Mouse (Mus musculus) kidney, adult 2 months (tissue): ENCODE results near the gene Ica1.

ENCODE experiments used
- CTCF ChIP-seq: fragments of 200-500 bp; conservative IDR thresholded peaks from 2 replicates; pipeline ENCODE4 v1.5.1; 2011; ENCODE audit warnings: low read depth, mild to moderate bottlenecking, control low read depth, low read length, moderate library complexity, mixed read lengths; ENCODE audit not compliant: insufficient read depth, insufficient read length
- POLR2A ChIP-seq: fragments of 200-500 bp; IDR thresholded peaks from one replicate; pipeline ENCODE4 v1.6.1; 2011; ENCODE audit warnings: low read depth, low read length, control low read depth

GRCm38 (mm10) chr6:8628226-8628625 lies 150.1 kb downstream of the Ica1 start:
- TF ChIP-seq CTCF (no peak), POLR2A (no peak)
